Mouse (Mus musculus): ENCODE data around the gene Gpkow.

GRCm38 (mm10) chrX:7728922-7729265, 32.0 kb downstream of the Gpkow start:
- no peak for TF ChIP-seq CTCF (IDR thresholded peaks at IDR 0.05; ENCODE audit: low read depth)
- no peak for TF ChIP-seq EP300 (optimal IDR thresholded peaks at IDR 0.05)

All from stomach, postnatal 0 days (tissue).